Mouse (Mus musculus) heart, embryonic 12.5 days (tissue): ENCODE measurements at regions not wholly inside any gene's neighbourhood (a gene's known extent, or its start where the extent isn't known, plus 50 kb on each side); places are given as distances from the start of the nearest gene placed in this dataset.
A peak's percentile ranks its signal among the peaks of the same experiment; 100 is the strongest.

Experiments
- ATAC-seq: fragments of 200-750 bp; cut with Nextera tagmentation; 2 replicates; pipeline ENCODE4 v1.8.0; 2017; ENCODE audit warnings: moderate TSS enrichment, moderate library complexity; ENCODE audit not compliant: insufficient number of reproducible peaks, low FRiP score
- H3K27ac ChIP-seq: fragments of 300-500 bp; sonication (generic); 2 replicates; pipeline ENCODE4 v1.5.1; 2016; ENCODE audit warnings: mild to moderate bottlenecking, moderate library complexity; ENCODE audit not compliant: poor library complexity, severe bottlenecking
- H3K27me3 ChIP-seq: fragments of 300-500 bp; sonication (generic); replicated peaks from 2 replicates; pipeline ENCODE4 v1.6.1; 2016; ENCODE audit warnings: mild to moderate bottlenecking, moderate library complexity
- H3K36me3 ChIP-seq: fragments of 300-500 bp; sonication (generic); 2 replicates; pipeline ENCODE4 v1.6.1; 2016; ENCODE audit warnings: mild to moderate bottlenecking, moderate library complexity
- H3K4me1 ChIP-seq: fragments of 300-500 bp; sonication (generic); replicated peaks from 2 replicates; pipeline ENCODE4 v1.6.1; 2016; ENCODE audit warnings: mild to moderate bottlenecking
- H3K4me2 ChIP-seq: fragments of 300-500 bp; sonication (generic); 2 replicates; pipeline ENCODE4 v1.6.1; 2016; ENCODE audit warnings: mild to moderate bottlenecking, moderate library complexity
- H3K4me3 ChIP-seq: fragments of 300-500 bp; sonication (generic); 2 replicates; pipeline ENCODE4 v1.5.1; 2016; ENCODE audit warnings: mild to moderate bottlenecking
- H3K9ac ChIP-seq: fragments of 300-500 bp; sonication (generic); 2 replicates; pipeline ENCODE4 v1.6.1; 2016; ENCODE audit warnings: mild to moderate bottlenecking, moderate library complexity
- H3K9me3 ChIP-seq: fragments of 300-500 bp; sonication (generic); replicated peaks from 2 replicates; pipeline ENCODE4 v1.6.1; 2016; ENCODE audit warnings: mild to moderate bottlenecking, moderate library complexity
- WGBS: fragments of 180-500 bp; shearing (Covaris S2); methylation state at CpG from one replicate; pipeline ENCODE4 v1.1.7; 2016; 5-methylcytosine and 5-hydroxymethylcytosine counted together

DNA sequence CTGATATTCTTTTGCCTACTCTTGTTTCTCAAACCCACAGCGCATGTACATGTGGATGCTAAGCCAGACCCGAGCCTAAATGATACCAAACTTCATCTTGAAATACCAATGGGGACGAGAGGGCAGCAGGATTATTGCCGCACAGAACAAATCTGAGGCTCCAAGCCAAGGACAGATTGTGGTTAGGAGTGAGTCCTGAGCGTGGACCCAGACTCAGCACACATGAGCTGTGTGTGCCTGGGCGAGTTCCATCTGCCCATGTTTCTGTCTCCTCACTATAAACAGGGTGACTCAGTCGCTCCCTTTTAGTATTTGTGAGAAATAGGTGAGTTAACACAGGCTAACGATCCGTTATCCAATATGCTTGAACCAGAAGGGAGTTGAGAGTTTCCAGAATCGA, 92.4 kb upstream of the Gadd45a start:
- no peak overlapping the region for H3K4me2 ChIP-seq
- WGBS: 87% methylated on average over 10 of the region's 10 CpGs
- no peaks in the 10 kb centered on the region for H3K36me3 ChIP-seq
- no peaks in the 10 kb centered on the region for H3K4me1 ChIP-seq
- ATAC-seq: no peak
- H3K27me3 ChIP-seq: peaks cover 55% of the 10 kb centered on the region
- H3K4me3 ChIP-seq: no peak overlapping the region
- H3K9ac ChIP-seq: no peak overlapping the region
- peaks cover 3% of the 10 kb centered on the region; the same call in 1 of the 2 replicates for H3K9me3 ChIP-seq
- no peak overlapping the region for H3K27ac ChIP-seq

- no peak for ATAC-seq
- no peaks in the 10 kb centered on the region for H3K4me1 ChIP-seq
- no peak overlapping the region for H3K9ac ChIP-seq
- no peak overlapping the region for H3K4me2 ChIP-seq
- H3K27me3 ChIP-seq: peaks cover 57% of the 10 kb centered on the region
- no peak overlapping the region for H3K27ac ChIP-seq
- H3K36me3 ChIP-seq: no peaks in the 10 kb centered on the region
- 44% methylated on average over 16 of the region's 16 CpGs for WGBS
- peaks cover 3% of the 10 kb centered on the region; the same call in 1 of the 2 replicates for H3K9me3 ChIP-seq
- H3K4me3 ChIP-seq: no peak overlapping the region
Measured at GRCm38 (mm10) chr6:67128503-67129463, 91.5 kb upstream of the Gadd45a start.

- Histone ChIP-seq H3K9me3 (peaks cover 3% of the 10 kb centered on the region; the same call in 1 of the 2 replicates), H3K4me3 (no peak overlapping the region), H3K9ac (no peak overlapping the region), H3K4me1 (no peaks in the 10 kb centered on the region), H3K27ac (no peak overlapping the region), H3K36me3 (no peaks in the 10 kb centered on the region), H3K4me2 (no peak overlapping the region), H3K27me3 (peaks cover 48% of the 10 kb centered on the region)
- 71% methylated on average over 4 of the region's 4 CpGs for WGBS
- ATAC-seq: no peak
Measured at GRCm38 (mm10) chr6:67127727-67128126, 90.5 kb upstream of the Gadd45a start.

DNA sequence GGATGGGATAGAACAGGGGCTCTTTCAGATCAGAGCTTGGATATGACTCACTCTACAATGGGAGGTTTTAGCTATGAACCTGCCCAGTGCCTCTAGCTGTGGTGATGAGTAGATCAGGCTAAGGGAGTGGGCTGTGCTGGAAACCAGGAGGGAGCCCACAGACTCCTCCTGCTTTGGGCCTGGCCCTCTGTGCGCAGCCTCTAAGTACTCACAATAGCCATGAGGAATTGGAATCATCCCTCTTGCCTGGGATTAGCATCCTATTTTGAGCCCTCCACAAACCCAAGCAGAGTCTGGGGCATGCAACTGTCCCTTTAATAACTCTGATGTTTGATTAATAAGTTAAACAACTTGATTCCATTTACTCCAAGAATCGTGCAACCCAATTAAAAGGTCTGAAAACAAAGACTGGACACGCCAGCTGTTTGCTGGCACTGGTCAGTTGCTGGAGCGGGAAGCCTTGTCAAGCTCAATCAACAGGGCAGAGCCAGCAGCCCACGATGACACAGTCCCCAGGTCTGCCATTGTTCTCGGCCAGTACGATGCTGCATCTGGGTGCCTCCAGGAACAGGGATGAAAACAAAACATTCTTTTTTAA, 88.6 kb upstream of the Gadd45a start:
- no peak overlapping the region for H3K4me3 ChIP-seq

GRCm38 (mm10) chr6:67124089-67124488, 86.8 kb upstream of the Gadd45a start:
- 74% methylated on average over 2 of the region's 2 CpGs for WGBS
- no peaks in the 10 kb centered on the region for H3K9me3 ChIP-seq
- ATAC-seq: no peak

More for the DNA sequence above, 88.6 kb upstream of the Gadd45a start:
- Histone ChIP-seq H3K27me3 (peaks cover 45% of the 10 kb centered on the region), H3K4me1 (no peaks in the 10 kb centered on the region), H3K27ac (no peak overlapping the region), H3K4me2 (no peak overlapping the region), H3K9ac (no peak overlapping the region), H3K36me3 (no peaks in the 10 kb centered on the region), H3K9me3 (no peaks in the 10 kb centered on the region)
- WGBS: 64% methylated on average over 7 of the region's 7 CpGs
- no peak for ATAC-seq

GRCm38 (mm10) chr6:67123071-67123470, 85.8 kb upstream of the Gadd45a start:
- Histone ChIP-seq H3K4me2 (no peak overlapping the region), H3K9me3 (no peaks in the 10 kb centered on the region), H3K36me3 (no peaks in the 10 kb centered on the region), H3K4me1 (no peaks in the 10 kb centered on the region), H3K27ac (no peak overlapping the region), H3K4me3 (no peak overlapping the region), H3K9ac (no peak overlapping the region), H3K27me3 (peaks cover 19% of the 10 kb centered on the region)
- WGBS: 67% methylated on average over 4 of the region's 4 CpGs
- no peak for ATAC-seq

More at GRCm38 (mm10) chr6:67124089-67124488, 86.8 kb upstream of the Gadd45a start:
- no peak overlapping the region for H3K4me2 ChIP-seq
- no peaks in the 10 kb centered on the region for H3K4me1 ChIP-seq
- peaks cover 28% of the 10 kb centered on the region for H3K27me3 ChIP-seq
- no peak overlapping the region for H3K4me3 ChIP-seq
- H3K27ac ChIP-seq: no peak overlapping the region
- H3K36me3 ChIP-seq: no peaks in the 10 kb centered on the region
- H3K9ac ChIP-seq: no peak overlapping the region

GRCm38 (mm10) chr6:67116306-67116705, 79.0 kb upstream of the Gadd45a start:
- Histone ChIP-seq H3K4me1 (peaks cover 9% of the 10 kb centered on the region; the same call in 1 of the 2 replicates), H3K27me3 (peaks cover 38% of the 10 kb centered on the region), H3K9me3 (no peaks in the 10 kb centered on the region), H3K4me2 (no peak overlapping the region), H3K27ac (no peak overlapping the region), H3K9ac (no peak overlapping the region), H3K36me3 (no peaks in the 10 kb centered on the region), H3K4me3 (no peak overlapping the region)
- no peak for ATAC-seq
- 74% methylated on average over 3 of the region's 3 CpGs for WGBS

DNA sequence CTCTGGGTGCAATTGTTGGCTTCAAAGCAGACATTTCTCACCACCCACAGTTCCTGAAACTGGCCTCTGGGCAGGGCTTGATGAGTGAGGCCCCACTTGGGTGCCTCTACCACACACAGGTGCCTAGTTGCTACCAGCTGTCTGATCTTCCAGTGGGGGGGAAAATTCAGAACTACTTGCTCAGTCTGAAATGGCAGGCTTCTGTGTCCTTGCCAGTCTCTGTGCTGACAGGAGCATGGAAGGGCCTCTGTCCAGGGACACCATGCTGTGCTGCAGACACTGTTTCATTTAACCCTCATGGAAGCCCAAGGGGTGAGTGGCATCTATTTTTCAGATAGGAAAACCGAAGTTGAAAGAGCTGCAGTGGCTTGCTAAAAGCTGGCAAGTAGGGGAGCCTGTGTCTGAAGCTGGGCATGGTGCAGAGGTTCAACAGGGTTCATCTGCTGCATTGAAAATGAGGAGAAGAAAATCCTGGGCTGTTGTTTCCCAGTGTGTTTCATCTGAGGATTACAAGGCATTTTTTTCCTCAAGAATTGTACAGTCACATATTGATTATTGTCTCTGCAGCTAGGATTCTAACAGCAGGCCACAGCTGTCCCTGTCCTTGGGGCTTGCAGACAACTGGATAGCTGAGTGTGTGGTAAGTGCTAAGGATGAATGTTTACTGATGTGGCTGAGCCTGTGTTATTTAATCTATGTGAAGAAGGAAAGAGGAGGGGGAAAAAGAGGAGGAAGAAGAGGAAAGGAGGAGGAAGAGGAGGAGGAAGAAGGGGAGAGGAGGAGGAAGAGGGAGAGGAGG, 78.4 kb upstream of the Gadd45a start:
- Histone ChIP-seq H3K27me3 (peaks cover 42% of the 10 kb centered on the region), H3K4me3 (no peak overlapping the region), H3K9me3 (no peaks in the 10 kb centered on the region), H3K36me3 (no peaks in the 10 kb centered on the region), H3K4me1 (peaks cover 9% of the 10 kb centered on the region; the same call in 1 of the 2 replicates), H3K9ac (no peak overlapping the region), H3K4me2 (no peak overlapping the region), H3K27ac (no peak overlapping the region)
- no peak for ATAC-seq
- 47% methylated on average over 1 of the region's 1 CpGs for WGBS

GRCm38 (mm10) chr6:67114753-67115152, 77.5 kb upstream of the Gadd45a start:
- peaks cover 42% of the 10 kb centered on the region for H3K27me3 ChIP-seq
- peaks cover 9% of the 10 kb centered on the region; the same call in 1 of the 2 replicates for H3K4me1 ChIP-seq
- no peak overlapping the region for H3K4me3 ChIP-seq
- no peaks in the 10 kb centered on the region for H3K36me3 ChIP-seq
- H3K4me2 ChIP-seq: no peak overlapping the region
- H3K9ac ChIP-seq: no peak overlapping the region
- H3K9me3 ChIP-seq: no peaks in the 10 kb centered on the region
- 86% methylated on average over 4 of the region's 4 CpGs for WGBS
- H3K27ac ChIP-seq: no peak overlapping the region
- no peak for ATAC-seq

- Histone ChIP-seq H3K27me3 (peaks cover 42% of the 10 kb centered on the region), H3K27ac (no peak overlapping the region), H3K4me1 (peaks cover 9% of the 10 kb centered on the region; the same call in 1 of the 2 replicates), H3K4me2 (peak overlapping the region; percentile 71), H3K9ac (peak overlapping the region; percentile 44; the same call in 1 of the 2 replicates), H3K9me3 (no peaks in the 10 kb centered on the region), H3K36me3 (no peaks in the 10 kb centered on the region), H3K4me3 (peak overlapping the region; percentile 37)
- WGBS: 5% methylated on average over 26 of the region's 26 CpGs
- no peak for ATAC-seq
Measured at GRCm38 (mm10) chr6:67113686-67114278, 76.5 kb upstream of the Gadd45a start.
